Mouse (Mus musculus): Measurements from ENCODE around the gene Erich3.

Erich3 gene

GRCm38 (mm10) chr3:154766321-154766720 lies 102.7 kb downstream of the Erich3 start:
- no peak for DNase-seq (ENCODE audit: low spot score)

GRCm38 (mm10) chr3:154771651-154772050 lies 108.0 kb downstream of the Erich3 start:
- no peak for DNase-seq (ENCODE audit: low spot score)

- DNase-seq (ENCODE audit: low spot score) = no peak
Observed at GRCm38 (mm10) chr3:154778836-154779595, 115.4 kb downstream of the Erich3 start.

- no peak for DNase-seq (ENCODE audit: low spot score)
Observed at GRCm38 (mm10) chr3:154786354-154786753, 122.7 kb downstream of the Erich3 start.

- DNase-seq (ENCODE audit: low spot score) = no peak
Observed at GRCm38 (mm10) chr3:154787611-154788010, 124.0 kb downstream of the Erich3 start.

- no peak for DNase-seq (ENCODE audit: low spot score)
Observed at GRCm38 (mm10) chr3:154793571-154793970, 129.9 kb downstream of the Erich3 start.

GRCm38 (mm10) chr3:154798806-154799205 lies 135.1 kb downstream of the Erich3 start:
- no peak for DNase-seq (ENCODE audit: low spot score)

- no peak for DNase-seq (ENCODE audit: low spot score)
Observed at GRCm38 (mm10) chr3:154800454-154800853, 136.8 kb downstream of the Erich3 start.

- DNase-seq (ENCODE audit: low spot score) = no peak
Observed at GRCm38 (mm10) chr3:154800888-154801429, 137.3 kb downstream of the Erich3 start.

- peak; percentile 32 for DNase-seq (ENCODE audit: low spot score)
Observed at GRCm38 (mm10) chr3:154806626-154807025, 143.0 kb downstream of the Erich3 start.

- DNase-seq (ENCODE audit: low spot score) = no peak
Observed at GRCm38 (mm10) chr3:154810273-154810870, 146.7 kb downstream of the Erich3 start.

- DNase-seq (ENCODE audit: low spot score) = no peak
Observed at GRCm38 (mm10) chr3:154811281-154811680, 147.6 kb downstream of the Erich3 start.

- DNase-seq (ENCODE audit: low spot score) = no peak
Observed at GRCm38 (mm10) chr3:154811833-154812232, 148.2 kb downstream of the Erich3 start.

- DNase-seq (ENCODE audit: low spot score) = peak; percentile 4
Observed at GRCm38 (mm10) chr3:154812893-154813292, 149.2 kb downstream of the Erich3 start.

- no peak for DNase-seq (ENCODE audit: low spot score)
Observed at GRCm38 (mm10) chr3:154815606-154816005, 151.9 kb downstream of the Erich3 start.

GRCm38 (mm10) chr3:154816231-154816630 lies 152.6 kb downstream of the Erich3 start:
- no peak for DNase-seq (ENCODE audit: low spot score)

GRCm38 (mm10) chr3:154816801-154817625 lies 153.4 kb downstream of the Erich3 start:
- DNase-seq (ENCODE audit: low spot score) = peak; percentile 51

Measured in lung, postnatal 25 days (tissue).